Mouse (Mus musculus): Measurements from ENCODE around the gene Col5a1.

Gene Col5a1

DNA sequence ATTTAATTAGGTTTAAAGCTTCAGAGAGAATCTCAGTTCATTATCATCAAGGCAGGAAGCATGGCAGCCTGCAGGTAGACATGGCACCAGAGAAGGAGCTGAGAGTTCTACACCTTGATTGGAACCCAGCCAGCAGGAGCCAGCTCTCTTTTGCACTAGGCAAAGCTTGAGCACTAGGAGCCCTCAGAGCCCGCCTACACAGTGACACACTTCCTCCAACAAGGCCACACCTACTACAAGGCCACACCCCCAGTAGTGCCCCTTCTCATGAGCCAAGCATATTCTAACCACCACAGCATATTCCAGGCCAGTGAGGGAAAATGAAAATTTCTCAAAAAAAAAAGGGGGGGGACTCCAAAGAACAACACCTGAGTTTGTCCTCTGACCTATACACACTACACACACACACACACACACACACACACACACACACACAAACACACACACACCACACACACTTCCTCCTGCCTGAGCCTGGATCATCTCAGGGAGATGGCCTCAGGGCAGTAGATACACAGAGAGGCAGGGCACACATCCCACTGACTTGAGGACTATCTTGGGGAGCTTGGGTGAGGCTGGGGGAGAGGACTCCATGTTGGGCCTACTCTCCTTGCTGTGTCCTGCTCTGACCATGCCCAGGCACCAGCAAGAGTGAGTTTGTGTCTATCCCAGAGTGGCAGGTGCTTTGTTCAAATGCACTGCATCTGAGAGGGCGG, 181.8 kb downstream of the Col5a1 start:
- in situ Hi-C loops (cut with MboI; ENCODE audit: unreplicated experiment in 2 of 2): no loop called here

DNA sequence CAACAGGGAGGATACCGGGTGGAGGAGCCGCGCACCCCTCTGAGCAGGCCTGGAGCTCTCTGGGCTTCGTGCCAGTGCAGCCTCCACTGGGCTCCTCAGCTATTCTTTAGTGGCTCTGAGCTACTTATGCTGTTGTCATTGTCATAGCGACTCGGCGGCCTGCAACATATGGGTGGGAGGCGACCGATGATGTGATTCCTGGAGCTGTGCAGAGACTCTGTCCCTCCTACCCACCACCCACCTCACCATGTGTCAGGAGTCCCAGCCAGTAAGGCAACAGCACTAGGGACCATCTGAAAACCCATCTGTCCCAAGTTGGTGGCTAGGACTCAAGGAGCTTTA, 182.3 kb downstream of the Col5a1 start:
- in situ Hi-C loops (cut with MboI; ENCODE audit: unreplicated experiment in 2 of 2): no loop called here

DNA sequence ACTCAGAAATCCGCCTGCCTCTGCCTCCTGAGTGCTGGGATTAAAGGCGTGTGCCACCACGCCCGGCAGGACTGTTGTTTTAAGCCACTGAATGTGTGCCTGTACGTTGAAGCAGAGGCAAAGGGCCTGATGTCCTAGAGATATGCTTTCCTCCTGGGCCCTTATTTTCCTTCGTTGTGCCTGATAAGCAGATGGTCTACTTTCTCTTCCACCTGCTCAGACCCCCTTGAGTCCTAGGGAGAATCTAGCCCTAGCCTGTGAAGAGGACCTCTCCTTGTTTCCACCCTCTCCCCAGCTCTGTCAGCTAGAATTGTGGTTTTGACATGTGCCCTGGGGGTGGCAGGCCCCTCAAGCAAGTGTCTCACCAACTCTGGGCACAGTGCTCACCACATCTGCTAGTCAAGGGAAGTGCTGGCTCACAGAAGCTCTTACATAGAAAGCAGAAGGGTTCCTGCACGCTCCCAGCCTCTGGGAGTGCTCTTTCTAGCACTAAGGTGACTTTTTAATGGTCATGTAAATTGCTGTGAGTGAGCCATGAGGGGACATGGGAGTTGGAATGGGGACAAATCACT, 189.5 kb downstream of the Col5a1 start:
- in situ Hi-C loops (cut with MboI; ENCODE audit: unreplicated experiment in 2 of 2): no loop called here

DNA sequence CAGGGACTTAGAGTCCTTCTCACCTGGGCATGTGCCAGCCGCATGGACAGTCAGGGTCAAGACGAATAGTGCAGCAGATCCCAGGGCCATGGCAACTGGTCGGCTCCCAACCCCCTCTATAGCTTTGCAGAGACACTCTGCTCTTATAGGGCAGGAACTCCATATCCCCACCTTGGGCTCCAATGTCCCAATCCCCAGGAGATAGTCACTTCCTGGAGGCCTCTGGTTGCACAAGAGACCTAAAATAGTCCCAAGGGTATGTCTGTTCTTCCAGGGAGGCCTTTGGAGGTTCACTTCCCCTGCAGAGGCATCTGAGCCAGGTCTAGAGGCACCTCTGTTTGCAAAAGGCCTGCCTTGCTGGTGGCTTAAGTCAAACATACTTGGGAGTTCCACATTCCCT, 198.5 kb downstream of the Col5a1 start, which contains the start of gene Fcnb:
TSS of gene Fcnb (minus strand) at position 118 of the 400 bp plus-strand sequence.
- in situ Hi-C loops (cut with MboI; ENCODE audit: unreplicated experiment in 2 of 2): no loop called here

DNA sequence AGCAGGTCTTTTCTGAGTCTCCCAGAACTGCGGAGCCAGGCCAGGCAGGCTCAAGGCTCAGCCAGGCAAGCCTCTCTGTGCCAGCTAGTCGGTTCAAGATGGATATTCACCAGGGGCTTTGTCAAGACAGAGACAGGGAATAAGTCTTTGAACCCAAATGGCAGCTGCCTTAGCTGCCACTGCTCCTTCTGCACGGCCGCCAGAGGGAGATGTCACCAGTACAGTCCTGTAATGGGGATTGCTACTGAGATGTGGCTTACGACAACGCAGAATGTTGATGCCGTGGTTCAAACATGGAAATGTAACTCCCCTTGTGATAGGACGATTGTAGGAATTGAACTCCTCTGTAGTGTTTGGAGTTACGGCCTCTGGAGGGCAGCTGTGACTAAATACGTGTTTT, 199.9 kb downstream of the Col5a1 start:
- in situ Hi-C loops (cut with MboI; ENCODE audit: unreplicated experiment in 2 of 2): no loop called here

DNA sequence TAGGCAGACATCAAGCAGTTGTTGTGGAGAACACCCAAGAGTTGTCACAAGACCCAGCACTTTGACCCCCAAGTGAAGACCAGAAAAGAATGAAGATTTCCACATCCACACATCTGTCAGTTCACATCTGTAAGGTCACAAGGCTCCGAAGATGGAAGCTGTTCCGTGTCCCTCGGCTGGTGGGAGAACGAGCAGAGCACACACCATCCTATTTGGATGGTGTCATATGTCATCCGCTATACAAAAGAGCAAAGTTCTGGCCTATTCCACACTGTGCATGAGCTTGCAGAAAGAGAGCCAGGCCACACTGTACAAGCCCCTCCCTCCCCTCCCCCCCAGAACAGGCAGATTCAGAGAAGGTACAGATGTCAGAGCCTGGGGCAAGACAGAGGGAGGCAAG, 202.9 kb downstream of the Col5a1 start:
- in situ Hi-C loops (cut with MboI; ENCODE audit: unreplicated experiment in 2 of 2): no loop called here
